Mouse (Mus musculus): ENCODE results near the gene Plcl2. TPM values are rescaled to one million over a fixed set of nuclear protein-coding genes. Genes with fewer than 3 reads are reported as not detected.

Gene Plcl2
- total RNA-seq, 1 experiment: 2.7 TPM

DNA sequence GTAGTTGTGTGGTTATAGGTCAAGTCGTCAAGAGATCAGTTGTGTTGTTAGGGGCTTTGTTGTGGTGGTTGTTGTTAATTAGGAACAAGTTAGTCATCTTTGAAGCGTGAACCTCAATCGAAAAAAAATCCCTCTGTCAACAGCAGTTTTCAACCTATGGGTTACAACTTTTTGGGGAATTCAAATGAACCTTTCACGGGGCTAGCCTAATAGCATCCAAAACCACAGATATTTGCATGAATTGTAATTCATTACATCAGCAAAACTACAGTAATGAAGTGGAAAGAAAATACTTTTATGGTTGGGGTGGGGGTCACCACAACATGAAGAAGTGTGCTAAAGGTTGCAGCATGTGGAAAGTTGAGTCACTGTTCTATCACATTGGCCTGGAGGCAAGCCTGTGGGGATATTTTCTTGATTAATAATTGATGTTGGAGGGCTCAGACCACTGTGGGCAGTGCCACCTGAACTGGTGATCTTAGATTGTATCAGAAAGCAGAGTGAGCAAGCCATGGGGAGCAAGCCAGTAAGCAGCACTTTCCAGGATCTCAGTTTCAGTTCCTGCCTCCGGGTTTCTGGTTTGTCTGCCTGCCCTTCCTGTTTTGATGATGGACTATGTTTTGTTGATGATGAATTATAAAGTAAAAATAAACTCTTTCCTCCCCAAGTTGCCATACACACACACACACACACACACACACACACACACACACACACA is 61.6 kb downstream of the Plcl2 start:
- Histone ChIP-seq H3K27ac (ENCODE audit: insufficient read depth, low read depth, low read length, poor library complexity, severe bottlenecking) (no peak overlapping the region), H3K9ac (ENCODE audit: insufficient read depth, low read depth, low read length, poor library complexity, severe bottlenecking) (no peak overlapping the region), H3K4me1 (ENCODE audit: control insufficient read depth in 2 of 2, insufficient read depth in 2 of 2, low read length in 2 of 2, poor library complexity in 1 of 2) (no peaks in the 10 kb centered on the region), H3K9me3 (ENCODE audit: control insufficient read depth, insufficient read depth, low read depth, low read length) (no peaks in the 10 kb centered on the region), H3K36me3 (ENCODE audit: control insufficient read depth, insufficient read depth, low read length, poor library complexity, severe bottlenecking) (no peaks in the 10 kb centered on the region), H3K4me3 (ENCODE audit: insufficient read depth in 1 of 2, low read depth in 1 of 2, low read length in 2 of 2, poor library complexity in 1 of 2, severe bottlenecking in 1 of 2) (no peak overlapping the region)
- no peak for DNase-seq (ENCODE audit: low read depth, low spot score)
- in situ Hi-C loops (cut with MboI; ENCODE audit: low sequenced_read_pairs in 2 of 2, unreplicated experiment in 2 of 2): no loop called here
- TF ChIP-seq HCFC1 (IDR thresholded peaks at IDR 0.05; ENCODE audit: borderline replicate concordance, insufficient read depth, low read length) (no peak), ZC3H11A (IDR thresholded peaks at IDR 0.05; ENCODE audit: borderline replicate concordance, low read depth, low read length) (no peak), MAFK (IDR thresholded peaks at IDR 0.05; ENCODE audit: insufficient read depth, low read depth, low read length) (no peak), ZNF384 (IDR thresholded peaks at IDR 0.05; ENCODE audit: low read depth, low read length) (no peak), CHD2 (IDR thresholded peaks at IDR 0.05; ENCODE audit: low read depth, low read length) (no peak)

DNA sequence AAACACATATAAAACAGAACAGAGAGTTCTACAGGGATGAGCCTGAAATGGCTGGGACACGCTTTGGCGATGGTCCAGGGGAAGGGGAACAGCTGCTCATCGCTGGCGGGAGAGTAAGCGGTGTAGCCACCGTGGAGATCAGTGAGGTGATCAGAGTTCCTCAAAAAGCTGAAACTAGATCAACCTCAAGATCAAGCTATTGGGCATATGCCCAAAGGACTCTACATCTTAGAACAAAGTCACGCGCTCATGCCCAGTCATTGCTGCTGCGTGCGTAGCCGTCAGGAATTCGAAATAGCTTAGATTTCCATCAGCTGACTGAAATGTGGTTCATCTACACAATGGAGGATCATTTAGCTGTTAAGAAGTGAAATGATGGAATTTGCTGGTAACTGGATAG is 65.0 kb downstream of the Plcl2 start:
- DNase-seq (ENCODE audit: low read depth, low spot score): no peak
- in situ Hi-C loops (cut with MboI; ENCODE audit: low sequenced_read_pairs in 2 of 2, unreplicated experiment in 2 of 2): no loop called here
- Histone ChIP-seq H3K9ac (ENCODE audit: insufficient read depth, low read depth, low read length, poor library complexity, severe bottlenecking) (no peak overlapping the region), H3K9me3 (ENCODE audit: control insufficient read depth, insufficient read depth, low read depth, low read length) (no peaks in the 10 kb centered on the region), H3K4me3 (ENCODE audit: insufficient read depth in 1 of 2, low read depth in 1 of 2, low read length in 2 of 2, poor library complexity in 1 of 2, severe bottlenecking in 1 of 2) (no peak overlapping the region), H3K36me3 (ENCODE audit: control insufficient read depth, insufficient read depth, low read length, poor library complexity, severe bottlenecking) (no peaks in the 10 kb centered on the region), H3K4me1 (ENCODE audit: control insufficient read depth in 2 of 2, insufficient read depth in 2 of 2, low read length in 2 of 2, poor library complexity in 1 of 2) (no peaks in the 10 kb centered on the region), H3K27ac (ENCODE audit: insufficient read depth, low read depth, low read length, poor library complexity, severe bottlenecking) (no peak overlapping the region)
- TF ChIP-seq CHD2 (IDR thresholded peaks at IDR 0.05; ENCODE audit: low read depth, low read length) (no peak), HCFC1 (IDR thresholded peaks at IDR 0.05; ENCODE audit: borderline replicate concordance, insufficient read depth, low read length) (no peak), ZC3H11A (IDR thresholded peaks at IDR 0.05; ENCODE audit: borderline replicate concordance, low read depth, low read length) (no peak), MAFK (IDR thresholded peaks at IDR 0.05; ENCODE audit: insufficient read depth, low read depth, low read length) (no peak), ZNF384 (IDR thresholded peaks at IDR 0.05; ENCODE audit: low read depth, low read length) (no peak)

DNA sequence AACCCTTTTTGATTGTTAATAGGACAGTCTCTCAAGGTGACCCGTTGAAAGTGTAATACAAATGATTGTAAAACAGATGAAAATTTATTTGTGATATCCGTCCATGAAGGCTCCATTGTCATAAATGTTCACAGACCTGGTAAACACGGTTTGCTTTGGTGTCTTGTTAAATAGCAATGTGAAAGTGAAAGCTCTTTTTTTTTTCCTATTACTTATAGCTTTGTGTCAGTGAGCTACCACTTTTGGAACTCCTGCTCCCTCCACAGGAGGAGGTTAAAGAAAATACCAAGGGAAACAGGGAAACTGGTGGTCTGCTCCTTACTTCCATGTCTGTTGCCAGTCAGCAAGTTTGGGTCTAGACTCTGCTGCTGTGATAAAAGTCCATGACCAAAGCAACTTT is 71.2 kb downstream of the Plcl2 start:
- H3K9ac ChIP-seq (ENCODE audit: insufficient read depth, low read depth, low read length, poor library complexity, severe bottlenecking): no peak overlapping the region
- no peaks in the 10 kb centered on the region for H3K36me3 ChIP-seq (ENCODE audit: control insufficient read depth, insufficient read depth, low read length, poor library complexity, severe bottlenecking)
- no peaks in the 10 kb centered on the region for H3K4me1 ChIP-seq (ENCODE audit: control insufficient read depth in 2 of 2, insufficient read depth in 2 of 2, low read length in 2 of 2, poor library complexity in 1 of 2)
- no peak for DNase-seq (ENCODE audit: low read depth, low spot score)
- in situ Hi-C loops (cut with MboI; ENCODE audit: low sequenced_read_pairs in 2 of 2, unreplicated experiment in 2 of 2): no loop called here
- H3K9me3 ChIP-seq (ENCODE audit: control insufficient read depth, insufficient read depth, low read depth, low read length): no peaks in the 10 kb centered on the region
- H3K27ac ChIP-seq (ENCODE audit: insufficient read depth, low read depth, low read length, poor library complexity, severe bottlenecking): no peak overlapping the region
- no peak overlapping the region for H3K4me3 ChIP-seq (ENCODE audit: insufficient read depth in 1 of 2, low read depth in 1 of 2, low read length in 2 of 2, poor library complexity in 1 of 2, severe bottlenecking in 1 of 2)
- TF ChIP-seq CHD2 (IDR thresholded peaks at IDR 0.05; ENCODE audit: low read depth, low read length): no peak
- TF ChIP-seq MAFK (IDR thresholded peaks at IDR 0.05; ENCODE audit: insufficient read depth, low read depth, low read length): no peak
- no peak for TF ChIP-seq ZNF384 (IDR thresholded peaks at IDR 0.05; ENCODE audit: low read depth, low read length)

DNA sequence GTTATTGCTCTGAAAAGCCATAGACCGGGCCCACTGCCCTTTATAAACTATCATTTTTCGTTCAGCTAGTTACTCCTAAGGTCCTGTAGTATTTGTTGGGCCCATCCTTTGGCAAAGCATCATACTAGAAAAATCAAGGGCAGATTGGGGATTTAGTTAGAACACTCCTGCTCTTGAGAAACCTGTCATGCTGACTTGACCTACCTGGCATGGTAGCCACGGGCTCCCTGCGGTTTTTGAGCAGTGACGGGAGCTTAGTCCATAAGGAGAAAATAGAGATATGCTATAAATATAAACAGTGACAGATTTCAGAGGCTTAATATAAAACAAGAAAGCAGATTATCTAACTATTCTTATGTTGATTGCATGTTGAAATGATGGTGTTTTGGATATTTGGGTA is 77.6 kb downstream of the Plcl2 start:
- in situ Hi-C loops (cut with MboI; ENCODE audit: low sequenced_read_pairs in 2 of 2, unreplicated experiment in 2 of 2): no loop called here
- TF ChIP-seq ZC3H11A (IDR thresholded peaks at IDR 0.05; ENCODE audit: borderline replicate concordance, low read depth, low read length) (no peak), HCFC1 (IDR thresholded peaks at IDR 0.05; ENCODE audit: borderline replicate concordance, insufficient read depth, low read length) (no peak), MAFK (IDR thresholded peaks at IDR 0.05; ENCODE audit: insufficient read depth, low read depth, low read length) (no peak), ZNF384 (IDR thresholded peaks at IDR 0.05; ENCODE audit: low read depth, low read length) (no peak), CHD2 (IDR thresholded peaks at IDR 0.05; ENCODE audit: low read depth, low read length) (no peak)
- no peak for DNase-seq (ENCODE audit: low read depth, low spot score)

DNA sequence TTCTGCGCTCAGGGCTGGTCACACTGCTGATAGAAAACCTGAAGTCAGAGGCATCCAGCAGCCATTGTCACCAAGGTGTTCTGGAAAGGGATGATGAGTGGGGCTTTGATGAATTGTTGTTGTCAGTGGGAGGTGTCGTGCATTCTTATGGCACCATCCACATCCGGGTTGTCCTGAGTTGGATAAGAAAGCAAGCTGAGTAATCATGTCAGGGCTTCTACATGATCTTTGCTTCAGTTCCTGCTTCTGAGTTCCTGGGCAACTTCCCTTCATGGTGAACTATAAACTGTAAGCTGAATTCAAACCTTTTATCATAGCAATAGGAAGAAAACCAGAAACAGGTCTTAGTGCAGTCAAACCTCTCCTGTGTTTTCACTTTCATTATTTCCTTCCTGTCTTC is 78.7 kb downstream of the Plcl2 start:
- TF ChIP-seq HCFC1 (IDR thresholded peaks at IDR 0.05; ENCODE audit: borderline replicate concordance, insufficient read depth, low read length) (no peak), ZC3H11A (IDR thresholded peaks at IDR 0.05; ENCODE audit: borderline replicate concordance, low read depth, low read length) (no peak), CHD2 (IDR thresholded peaks at IDR 0.05; ENCODE audit: low read depth, low read length) (no peak), MAFK (IDR thresholded peaks at IDR 0.05; ENCODE audit: insufficient read depth, low read depth, low read length) (no peak), ZNF384 (IDR thresholded peaks at IDR 0.05; ENCODE audit: low read depth, low read length) (no peak)
- in situ Hi-C loops (cut with MboI; ENCODE audit: low sequenced_read_pairs in 2 of 2, unreplicated experiment in 2 of 2): no loop called here
- DNase-seq (ENCODE audit: low read depth, low spot score): no peak
- Histone ChIP-seq H3K27ac (ENCODE audit: insufficient read depth, low read depth, low read length, poor library complexity, severe bottlenecking) (no peak overlapping the region), H3K4me1 (ENCODE audit: control insufficient read depth in 2 of 2, insufficient read depth in 2 of 2, low read length in 2 of 2, poor library complexity in 1 of 2) (no peaks in the 10 kb centered on the region), H3K9ac (ENCODE audit: insufficient read depth, low read depth, low read length, poor library complexity, severe bottlenecking) (no peak overlapping the region), H3K36me3 (ENCODE audit: control insufficient read depth, insufficient read depth, low read length, poor library complexity, severe bottlenecking) (no peaks in the 10 kb centered on the region), H3K9me3 (ENCODE audit: control insufficient read depth, insufficient read depth, low read depth, low read length) (no peaks in the 10 kb centered on the region), H3K4me3 (ENCODE audit: insufficient read depth in 1 of 2, low read depth in 1 of 2, low read length in 2 of 2, poor library complexity in 1 of 2, severe bottlenecking in 1 of 2) (no peak overlapping the region)

More for the DNA sequence above, 77.6 kb downstream of the Plcl2 start:
- H3K4me1 ChIP-seq (ENCODE audit: control insufficient read depth in 2 of 2, insufficient read depth in 2 of 2, low read length in 2 of 2, poor library complexity in 1 of 2): no peaks in the 10 kb centered on the region
- H3K27ac ChIP-seq (ENCODE audit: insufficient read depth, low read depth, low read length, poor library complexity, severe bottlenecking): no peak overlapping the region
- no peaks in the 10 kb centered on the region for H3K36me3 ChIP-seq (ENCODE audit: control insufficient read depth, insufficient read depth, low read length, poor library complexity, severe bottlenecking)
- no peak overlapping the region for H3K4me3 ChIP-seq (ENCODE audit: insufficient read depth in 1 of 2, low read depth in 1 of 2, low read length in 2 of 2, poor library complexity in 1 of 2, severe bottlenecking in 1 of 2)
- H3K9me3 ChIP-seq (ENCODE audit: control insufficient read depth, insufficient read depth, low read depth, low read length): no peaks in the 10 kb centered on the region
- no peak overlapping the region for H3K9ac ChIP-seq (ENCODE audit: insufficient read depth, low read depth, low read length, poor library complexity, severe bottlenecking)

All from ES-E14 (cell line).